Mouse (Mus musculus) liver, embryonic 13.5 days (tissue): ENCODE measurements around the gene Slc35e2. TPM values are rescaled to one million over a fixed set of nuclear protein-coding genes. Genes with fewer than 3 reads are reported as not detected.
"Not testable (repeated sequence)": the region's sequence is repeated elsewhere in the genome, so short reads cannot be mapped to it uniquely, and the experiment has no call there.

Experiments used
- ATAC-seq: fragments of 200-750 bp; cut with Nextera tagmentation; 2 replicates; pipeline ENCODE4 v1.8.0; 2017; ENCODE audit warnings: low read depth, mild to moderate bottlenecking, moderate number of reproducible peaks, moderate library complexity
- DNase-seq: peaks from one replicate; pipeline ENCODE4 v3.0.0; 2022
- H3K27ac ChIP-seq: fragments of 300-500 bp; sonication (generic); 2 replicates; pipeline ENCODE4 v1.5.1; 2015; ENCODE audit warnings: moderate library complexity, mild to moderate bottlenecking, inconsistent platforms
- H3K27me3 ChIP-seq: fragments of 300-500 bp; sonication (generic); 2 replicates; pipeline ENCODE4 v1.6.1; 2015; ENCODE audit warnings: mild to moderate bottlenecking, inconsistent platforms
- H3K36me3 ChIP-seq: fragments of 300-500 bp; sonication (generic); 2 replicates; pipeline ENCODE4 v1.6.1; 2015; ENCODE audit warnings: mild to moderate bottlenecking, inconsistent platforms
- H3K4me1 ChIP-seq: fragments of 300-500 bp; sonication (generic); replicated peaks from 2 replicates; pipeline ENCODE4 v1.6.1; 2015; ENCODE audit warnings: inconsistent platforms
- H3K4me2 ChIP-seq: fragments of 300-500 bp; sonication (generic); 2 replicates; pipeline ENCODE4 v1.6.1; 2015; ENCODE audit warnings: inconsistent platforms, mild to moderate bottlenecking, moderate library complexity
- H3K4me3 ChIP-seq: fragments of 300-500 bp; sonication (generic); replicated peaks from 2 replicates; pipeline ENCODE4 v1.5.1; 2015; ENCODE audit warnings: mild to moderate bottlenecking, inconsistent platforms
- H3K9ac ChIP-seq: fragments of 300-500 bp; sonication (generic); 2 replicates; pipeline ENCODE4 v1.6.1; 2015; ENCODE audit warnings: mild to moderate bottlenecking, inconsistent platforms
- H3K9me3 ChIP-seq: fragments of 300-500 bp; sonication (generic); replicated peaks from 2 replicates; pipeline ENCODE4 v1.6.1; 2016; ENCODE audit warnings: inconsistent platforms
- WGBS: fragments of 180-500 bp; shearing (Covaris S2); methylation state at CpG from one replicate; pipeline ENCODE4 v1.1.7; 2015; ENCODE audit not compliant: insufficient replicate concordance; 5-methylcytosine and 5-hydroxymethylcytosine counted together
- polyA plus RNA-seq: library from polyadenylated mRNA; unstranded; fragments of >200 nt; fragmentation: Nextera tagmentation; extraction: Ambion mirVana; gene quantifications from 2 replicates; pipeline ENCODE4 v1.2.1, GENCODE M21; 2015

Slc35e2 gene
- polyA plus RNA-seq, 1 experiment from 2014 or later, result 4.4 TPM

DNA sequence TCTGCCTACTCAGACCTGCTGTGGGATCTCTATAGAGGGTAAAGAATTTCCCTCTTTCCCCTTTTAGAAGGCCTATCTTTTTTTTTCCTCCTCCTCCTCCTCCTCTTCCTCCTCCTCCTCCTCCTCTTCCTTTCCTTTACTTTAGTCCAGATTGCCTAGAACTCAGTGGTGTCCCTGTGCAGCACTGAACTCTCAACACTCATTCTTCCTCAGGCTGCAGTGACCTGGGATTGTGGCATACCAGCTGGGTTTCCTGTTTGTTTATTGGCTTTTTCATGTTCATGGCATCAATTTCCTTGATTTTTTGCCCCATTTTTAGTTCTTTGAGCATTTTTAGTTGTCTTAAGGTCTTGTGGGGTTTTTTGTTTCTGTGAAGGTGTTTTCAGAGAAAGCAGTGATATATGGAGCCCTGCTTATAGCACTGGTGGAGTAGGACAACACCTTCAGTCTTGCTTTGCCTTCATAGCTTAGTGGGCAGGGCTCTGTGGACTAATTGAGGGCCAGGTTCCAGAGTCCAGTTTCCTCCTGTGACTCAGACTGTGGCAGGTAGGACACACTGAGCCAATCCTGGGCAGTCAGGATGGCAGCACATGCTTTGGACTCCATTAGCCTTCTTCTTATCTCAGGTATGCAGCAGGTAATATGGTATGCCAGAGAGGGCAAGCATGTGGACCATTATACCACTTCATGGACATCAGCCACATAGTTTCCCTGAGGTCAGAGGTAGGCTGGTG, 34.7 kb downstream of the Slc35e2 start:
- Histone ChIP-seq H3K4me2 (no peak overlapping the region), H3K36me3 (peaks cover 88% of the 10 kb centered on the region), H3K4me1 (no peaks in the 10 kb centered on the region), H3K27ac (no peak overlapping the region), H3K9me3 (no peaks in the 10 kb centered on the region), H3K4me3 (no peak overlapping the region), H3K9ac (no peak overlapping the region), H3K27me3 (no peaks in the 10 kb centered on the region)
- ATAC-seq (no peak), DNase-seq (no peak)

GRCm38 (mm10) chr4:155643531-155643930, 42.3 kb downstream of the Slc35e2 start:
- ATAC-seq, result no peak
- DNase-seq, result no peak

DNA sequence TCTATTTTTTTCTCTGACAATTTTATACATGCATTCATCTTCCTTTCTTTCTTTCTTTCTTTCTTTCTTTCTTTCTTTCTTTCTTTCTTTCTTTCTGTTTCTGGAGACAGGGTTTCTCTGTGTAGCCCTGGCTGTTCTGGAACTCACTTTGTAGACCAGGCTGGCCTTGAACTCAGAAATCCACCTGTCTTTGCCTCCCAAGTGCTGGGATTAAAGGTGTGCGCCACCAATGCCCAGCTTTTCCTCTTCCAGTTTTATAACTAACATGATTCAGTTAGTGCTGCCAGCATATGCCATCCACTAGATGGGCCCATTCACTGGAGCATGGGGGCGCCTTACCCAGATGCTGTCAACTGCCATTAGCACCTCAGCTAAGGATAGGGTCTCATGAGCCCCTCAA, 44.1 kb downstream of the Slc35e2 start, which contains the start of gene Gm10563:
Gene Gm10563, minus strand, starts transcription at position 101 of the 400 bp plus-strand sequence.
- not testable (repeated sequence) for DNase-seq, H3K4me1 ChIP-seq, H3K4me3 ChIP-seq, H3K4me2 ChIP-seq, H3K9me3 ChIP-seq, ATAC-seq, H3K9ac ChIP-seq, H3K27ac ChIP-seq, H3K27me3 ChIP-seq
- 79% methylated on average over 2 of the region's 2 CpGs for WGBS
- peaks cover 90% of the 10 kb centered on the region for H3K36me3 ChIP-seq

More at GRCm38 (mm10) chr4:155643531-155643930, 42.3 kb downstream of the Slc35e2 start:
- H3K9ac ChIP-seq, result no peak overlapping the region
- H3K27me3 ChIP-seq, result no peaks in the 10 kb centered on the region
- H3K4me3 ChIP-seq, result no peak overlapping the region
- H3K9me3 ChIP-seq, result no peaks in the 10 kb centered on the region
- no peak overlapping the region for H3K27ac ChIP-seq
- WGBS, result 95% methylated on average over 1 of the region's 1 CpGs
- H3K4me2 ChIP-seq, result no peak overlapping the region
- H3K4me1 ChIP-seq, result no peaks in the 10 kb centered on the region
- H3K36me3 ChIP-seq, result peaks cover 86% of the 10 kb centered on the region

DNA sequence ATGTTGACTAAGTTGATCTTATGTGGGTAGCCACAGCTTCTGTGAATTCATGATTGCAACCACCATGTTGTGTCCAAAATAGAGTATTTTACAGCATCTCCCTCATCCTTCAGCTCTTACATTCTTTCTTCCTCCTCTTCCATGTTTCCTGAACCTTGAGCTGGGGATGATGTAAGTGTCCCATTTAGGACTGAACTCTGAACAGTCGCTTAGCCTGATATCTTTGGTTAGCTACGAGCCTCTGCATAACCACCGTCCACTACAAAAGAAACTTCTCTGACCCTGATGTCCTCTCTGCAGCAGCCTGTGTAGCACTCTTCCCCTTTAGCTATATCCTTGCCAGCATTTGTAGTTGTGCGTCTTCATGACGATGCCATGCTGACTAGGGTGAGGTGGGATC, 44.5 kb downstream of the Slc35e2 start:
- Histone ChIP-seq H3K4me2 (no peak overlapping the region), H3K4me1 (no peaks in the 10 kb centered on the region), H3K4me3 (no peak overlapping the region), H3K27ac (no peak overlapping the region), H3K9ac (no peak overlapping the region), H3K36me3 (peaks cover 90% of the 10 kb centered on the region), H3K27me3 (peaks cover 5% of the 10 kb centered on the region), H3K9me3 (no peaks in the 10 kb centered on the region)
- DNase-seq, result no peak
- no peak for ATAC-seq
- 86% methylated on average over 5 of the region's 5 CpGs for WGBS

GRCm38 (mm10) chr4:155649355-155649754, 48.1 kb downstream of the Slc35e2 start:
- Histone ChIP-seq H3K27ac (no peak overlapping the region), H3K27me3 (peaks cover 41% of the 10 kb centered on the region), H3K4me2 (no peak overlapping the region), H3K4me1 (peaks cover 23% of the 10 kb centered on the region), H3K9me3 (no peaks in the 10 kb centered on the region), H3K36me3 (peaks cover 62% of the 10 kb centered on the region), H3K4me3 (no peak overlapping the region), H3K9ac (no peak overlapping the region)
- DNase-seq (no peak), ATAC-seq (no peak)
- 83% methylated on average over 11 of the region's 11 CpGs for WGBS

GRCm38 (mm10) chr4:155651553-155652269, 50.5 kb downstream of the Slc35e2 start:
- H3K27ac ChIP-seq, result no peak overlapping the region
- no peak overlapping the region for H3K9ac ChIP-seq
- H3K36me3 ChIP-seq, result peaks cover 47% of the 10 kb centered on the region
- no peak overlapping the region for H3K4me3 ChIP-seq
- no peaks in the 10 kb centered on the region for H3K9me3 ChIP-seq
- no peak overlapping the region for H3K4me2 ChIP-seq
- peaks cover 35% of the 10 kb centered on the region for H3K4me1 ChIP-seq
- WGBS, result 53% methylated on average over 15 of the region's 15 CpGs
- no peak for DNase-seq
- ATAC-seq, result no peak
- H3K27me3 ChIP-seq, result peaks cover 61% of the 10 kb centered on the region

DNA sequence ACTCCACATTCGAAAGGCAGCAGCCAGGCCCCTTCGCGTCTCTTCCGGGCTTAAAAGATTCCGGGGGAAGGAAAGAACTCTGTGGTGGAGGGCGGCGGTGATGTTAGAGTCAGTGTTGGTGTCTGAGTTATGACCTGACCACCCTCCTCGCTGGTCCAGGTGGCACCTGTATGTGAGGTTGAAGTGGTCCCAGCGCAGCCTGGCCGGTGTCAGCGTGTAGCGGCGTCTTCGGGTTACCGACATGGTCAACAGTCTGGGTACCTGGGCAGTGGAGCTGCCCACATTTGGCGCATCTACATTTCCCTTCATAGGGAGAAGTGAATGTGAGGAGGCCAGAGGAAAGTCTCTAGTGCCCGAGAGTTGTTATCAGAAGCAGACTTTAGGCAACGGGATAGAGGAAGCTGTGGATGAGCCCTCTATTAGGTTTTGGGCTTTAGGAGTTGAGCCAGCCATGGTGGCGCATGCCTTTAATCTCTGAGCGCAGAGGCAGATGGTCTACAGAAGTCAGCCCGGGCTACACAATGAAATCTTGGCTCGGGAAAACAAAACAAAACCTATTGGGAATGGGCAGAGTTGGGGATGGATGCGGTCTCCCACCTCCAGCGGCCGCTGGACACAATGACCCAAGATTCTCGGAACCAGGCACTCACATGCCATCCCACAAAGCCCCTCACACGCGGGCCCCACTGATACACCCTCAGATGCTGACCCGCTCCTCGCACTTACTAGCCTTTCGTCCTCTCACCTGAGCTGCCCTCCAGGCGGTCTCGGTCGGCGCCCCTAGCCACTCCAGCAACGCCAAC, 51.3 kb downstream of the Slc35e2 start:
- H3K4me1 ChIP-seq, result peaks cover 35% of the 10 kb centered on the region
- H3K4me2 ChIP-seq, result peak overlapping the region; percentile 69
- H3K27me3 ChIP-seq, result peaks cover 61% of the 10 kb centered on the region
- WGBS, result 25% methylated on average over 36 of the region's 36 CpGs
- H3K4me3 ChIP-seq, result peak overlapping the region; percentile 47
- no peak overlapping the region for H3K27ac ChIP-seq
- peak overlapping the region; percentile 29; the same call in 1 of the 2 replicates for H3K9ac ChIP-seq
- H3K9me3 ChIP-seq, result no peaks in the 10 kb centered on the region
- ATAC-seq, result no peak
- no peak for DNase-seq
- H3K36me3 ChIP-seq, result peaks cover 40% of the 10 kb centered on the region

- Histone ChIP-seq H3K4me2 (peak within 1 kb of the TSS; percentile 69), H3K9ac (peak within 1 kb of the TSS; percentile 29; the same call in 1 of the 2 replicates), H3K9me3 (no peaks in the 10 kb centered on the region), H3K36me3 (peaks cover 34% of the 10 kb centered on the region), H3K4me3 (peak within 1 kb of the TSS; percentile 47), H3K27ac (no peak within 1 kb of the TSS), H3K4me1 (peaks cover 35% of the 10 kb centered on the region), H3K27me3 (peaks cover 61% of the 10 kb centered on the region)
- 2% methylated on average over 33 of the region's 33 CpGs for WGBS
- no peak for DNase-seq
- ATAC-seq, result no peak; the same call in 1 of the 2 replicates
Measured at GRCm38 (mm10) chr4:155653086-155653450, 51.9 kb downstream of the Slc35e2 start, which contains the start of gene Mmp23. TSS of gene Mmp23 (minus strand) at chr4:155653384.

GRCm38 (mm10) chr4:155653451-155654182, 52.4 kb downstream of the Slc35e2 start:
- Histone ChIP-seq H3K9ac (no peak overlapping the region; the same call in 1 of the 2 replicates), H3K27me3 (peaks cover 61% of the 10 kb centered on the region), H3K4me2 (peak overlapping the region; percentile 69), H3K9me3 (no peaks in the 10 kb centered on the region), H3K4me1 (peaks cover 35% of the 10 kb centered on the region), H3K27ac (no peak overlapping the region), H3K4me3 (peak overlapping the region; percentile 47), H3K36me3 (peaks cover 29% of the 10 kb centered on the region)
- WGBS, result 5% methylated on average over 31 of the region's 31 CpGs
- ATAC-seq (no peak), DNase-seq (no peak)

DNA sequence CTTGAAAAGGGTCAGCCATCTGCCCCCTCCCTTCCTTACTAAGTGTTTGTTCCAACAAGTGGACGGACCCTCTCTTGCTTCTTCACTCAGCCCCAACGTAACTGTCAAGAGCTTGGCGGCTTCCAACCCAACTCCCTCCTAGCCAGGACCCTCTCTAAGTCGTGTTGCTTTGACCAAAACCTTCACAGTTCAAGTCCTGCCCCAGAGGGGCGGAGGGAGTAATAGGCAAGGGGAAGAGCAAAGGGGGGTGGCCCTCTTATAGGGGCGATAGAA, 52.9 kb downstream of the Slc35e2 start:
- H3K4me2 ChIP-seq, result peak overlapping the region; percentile 69
- H3K9me3 ChIP-seq, result no peaks in the 10 kb centered on the region
- peaks cover 35% of the 10 kb centered on the region for H3K4me1 ChIP-seq
- no peak overlapping the region for H3K9ac ChIP-seq
- peaks cover 61% of the 10 kb centered on the region for H3K27me3 ChIP-seq
- H3K36me3 ChIP-seq, result peaks cover 24% of the 10 kb centered on the region
- WGBS, result 3% methylated on average over 6 of the region's 6 CpGs
- ATAC-seq, result no peak
- H3K27ac ChIP-seq, result no peak overlapping the region
- H3K4me3 ChIP-seq, result peak overlapping the region; percentile 47
- DNase-seq, result no peak
